Mouse (Mus musculus): ENCODE data around the gene 4930512M02Rik. TPM values are rescaled to one million over a fixed set of nuclear protein-coding genes. Genes with fewer than 3 reads are reported as not detected.

4930512M02Rik gene
- polyA plus RNA-seq, 1 experiment from 2014 or later = not detected

- no peak overlapping the region for H3K4me3 ChIP-seq
- no peaks in the 10 kb centered on the region for H3K9me3 ChIP-seq (replicated peaks)
- H3K9ac ChIP-seq = no peak overlapping the region
- WGBS = 87% methylated on average over 3 of the region's 3 CpGs
- H3K4me2 ChIP-seq (replicated peaks) = no peak overlapping the region
- no peak for ATAC-seq (ENCODE audit: low FRiP score)
- no peaks in the 10 kb centered on the region for H3K27me3 ChIP-seq
- no peaks in the 10 kb centered on the region for H3K4me1 ChIP-seq
- H3K36me3 ChIP-seq = no peaks in the 10 kb centered on the region
- no peak overlapping the region for H3K27ac ChIP-seq
These were observed 69.0 kb downstream of the 4930512M02Rik start for GRCm38 (mm10) chr11:11558662-11559061.

- no peaks in the 10 kb centered on the region for H3K27me3 ChIP-seq
- WGBS = 51% methylated on average over 11 of the region's 11 CpGs
- no peak overlapping the region for H3K4me3 ChIP-seq
- H3K9ac ChIP-seq = no peak overlapping the region
- no peaks in the 10 kb centered on the region for H3K36me3 ChIP-seq
- H3K4me2 ChIP-seq (replicated peaks) = no peak overlapping the region
- no peaks in the 10 kb centered on the region for H3K4me1 ChIP-seq
- ATAC-seq (ENCODE audit: low FRiP score) = 0 out of 2 replicates have a peak, but pooled peaks have one; percentile 11
- no peaks in the 10 kb centered on the region for H3K9me3 ChIP-seq (replicated peaks)
- no peak overlapping the region for H3K27ac ChIP-seq
These were observed 70.3 kb downstream of the 4930512M02Rik start for GRCm38 (mm10) chr11:11557173-11557967.

GRCm38 (mm10) chr11:11556186-11556585, 71.4 kb downstream of the 4930512M02Rik start:
- H3K4me1 ChIP-seq = no peaks in the 10 kb centered on the region
- H3K27me3 ChIP-seq = no peaks in the 10 kb centered on the region
- H3K27ac ChIP-seq = no peak overlapping the region
- H3K36me3 ChIP-seq = no peaks in the 10 kb centered on the region
- H3K4me2 ChIP-seq (replicated peaks) = no peak overlapping the region
- WGBS = 93% methylated on average over 1 of the region's 1 CpGs
- no peak overlapping the region for H3K4me3 ChIP-seq
- H3K9ac ChIP-seq = no peak overlapping the region
- ATAC-seq (ENCODE audit: low FRiP score) = no peak
- H3K9me3 ChIP-seq (replicated peaks) = no peaks in the 10 kb centered on the region

GRCm38 (mm10) chr11:11555563-11555962, 72.1 kb downstream of the 4930512M02Rik start:
- no peaks in the 10 kb centered on the region for H3K9me3 ChIP-seq (replicated peaks)
- no peaks in the 10 kb centered on the region for H3K36me3 ChIP-seq
- no peak overlapping the region for H3K4me3 ChIP-seq
- 75% methylated on average over 8 of the region's 8 CpGs for WGBS
- no peak for ATAC-seq (ENCODE audit: low FRiP score)
- H3K4me2 ChIP-seq (replicated peaks) = no peak overlapping the region
- H3K27me3 ChIP-seq = no peaks in the 10 kb centered on the region
- H3K9ac ChIP-seq = no peak overlapping the region
- no peak overlapping the region for H3K27ac ChIP-seq
- H3K4me1 ChIP-seq = no peaks in the 10 kb centered on the region

- H3K9ac ChIP-seq = no peak overlapping the region
- WGBS = 75% methylated on average over 7 of the region's 7 CpGs
- H3K27ac ChIP-seq = no peak overlapping the region
- no peaks in the 10 kb centered on the region for H3K36me3 ChIP-seq
- H3K9me3 ChIP-seq (replicated peaks) = no peaks in the 10 kb centered on the region
- H3K27me3 ChIP-seq = no peaks in the 10 kb centered on the region
- ATAC-seq (ENCODE audit: low FRiP score) = no peak
- no peak overlapping the region for H3K4me3 ChIP-seq
- no peaks in the 10 kb centered on the region for H3K4me1 ChIP-seq
- H3K4me2 ChIP-seq (replicated peaks) = no peak overlapping the region
These were observed 79.9 kb downstream of the 4930512M02Rik start for GRCm38 (mm10) chr11:11547597-11548240.

GRCm38 (mm10) chr11:11546903-11547511, 80.6 kb downstream of the 4930512M02Rik start:
- H3K27me3 ChIP-seq = no peaks in the 10 kb centered on the region
- H3K27ac ChIP-seq = no peak overlapping the region
- H3K9ac ChIP-seq = no peak overlapping the region
- H3K9me3 ChIP-seq (replicated peaks) = no peaks in the 10 kb centered on the region
- WGBS = 87% methylated on average over 7 of the region's 7 CpGs
- no peaks in the 10 kb centered on the region for H3K36me3 ChIP-seq
- no peak for ATAC-seq (ENCODE audit: low FRiP score)
- no peaks in the 10 kb centered on the region for H3K4me1 ChIP-seq
- H3K4me2 ChIP-seq (replicated peaks) = no peak overlapping the region
- H3K4me3 ChIP-seq = no peak overlapping the region

- 96% methylated on average over 3 of the region's 3 CpGs for WGBS
These were observed 81.7 kb downstream of the 4930512M02Rik start for GRCm38 (mm10) chr11:11545948-11546347.

More at GRCm38 (mm10) chr11:11545948-11546347, 81.7 kb downstream of the 4930512M02Rik start:
- H3K27ac ChIP-seq = no peak overlapping the region
- H3K9ac ChIP-seq = no peak overlapping the region
- ATAC-seq (ENCODE audit: low FRiP score) = no peak
- no peaks in the 10 kb centered on the region for H3K4me1 ChIP-seq
- H3K4me2 ChIP-seq (replicated peaks) = no peak overlapping the region
- no peaks in the 10 kb centered on the region for H3K36me3 ChIP-seq
- no peak overlapping the region for H3K4me3 ChIP-seq
- no peaks in the 10 kb centered on the region for H3K27me3 ChIP-seq
- H3K9me3 ChIP-seq (replicated peaks) = no peaks in the 10 kb centered on the region

Other genes with a start within 250 kb of the 4930512M02Rik start
- 1.9 and 3.5 TPM in 2 replicates for gene Spata48, start 165.7 kb downstream of the 4930512M02Rik start, polyA plus RNA-seq (2016; fragmentation: Nextera tagmentation; extraction: Ambion mirVana)
- gene Zpbp, start 165.4 kb downstream of the 4930512M02Rik start, polyA plus RNA-seq (2016; fragmentation: Nextera tagmentation; extraction: Ambion mirVana) = 0.93 and 0.94 TPM in 2 replicates
- 0.94 and 2.0 TPM in 2 replicates for gene Ikzf1, start 57.2 kb upstream of the 4930512M02Rik start, polyA plus RNA-seq (2016; fragmentation: Nextera tagmentation; extraction: Ambion mirVana)
- gene Fignl1, start 181.1 kb upstream of the 4930512M02Rik start, polyA plus RNA-seq (2016; fragmentation: Nextera tagmentation; extraction: Ambion mirVana) = 41.0 and 41.1 TPM in 2 replicates

Data from hindbrain, embryonic 12.5 days (tissue).